Mouse (Mus musculus) mouse trophoblast stem cell (cell line): ENCODE measurements at regions not wholly inside any gene's neighbourhood (a gene's known extent, or its start where the extent isn't known, plus 50 kb on each side); places are given as distances from the start of the nearest gene placed in this dataset.

Experiments used
- in situ Hi-C, 2 experiments: fragments of 300-500 bp; cut with MseI, MboI; formaldehyde crosslinking; loops; 2 replicates in 1 of 2; 3 replicates in 1 of 2; pipeline ENCODE4 v1.15.1; 2025

DNA sequence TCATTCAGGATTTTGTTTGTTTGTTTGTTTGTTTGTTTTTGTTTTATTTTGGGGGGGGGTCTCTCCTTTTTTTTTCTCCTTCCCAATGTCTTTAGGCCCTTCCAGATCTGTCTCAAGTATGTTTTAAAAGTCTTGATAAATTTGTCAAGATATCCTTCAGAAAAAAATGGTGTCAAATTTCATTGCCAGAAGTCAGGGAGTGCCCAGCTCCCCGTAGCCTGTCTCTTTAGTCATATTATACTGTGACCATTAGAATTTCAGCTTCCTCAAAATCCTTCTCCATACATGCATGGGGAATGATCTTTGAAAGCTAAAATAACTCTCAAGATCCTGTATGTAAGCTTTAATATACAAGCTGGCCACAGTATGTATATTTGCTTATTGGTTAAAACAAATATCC is 134.3 kb upstream of the Lpp start:
- in situ Hi-C loops: no loop called here

DNA sequence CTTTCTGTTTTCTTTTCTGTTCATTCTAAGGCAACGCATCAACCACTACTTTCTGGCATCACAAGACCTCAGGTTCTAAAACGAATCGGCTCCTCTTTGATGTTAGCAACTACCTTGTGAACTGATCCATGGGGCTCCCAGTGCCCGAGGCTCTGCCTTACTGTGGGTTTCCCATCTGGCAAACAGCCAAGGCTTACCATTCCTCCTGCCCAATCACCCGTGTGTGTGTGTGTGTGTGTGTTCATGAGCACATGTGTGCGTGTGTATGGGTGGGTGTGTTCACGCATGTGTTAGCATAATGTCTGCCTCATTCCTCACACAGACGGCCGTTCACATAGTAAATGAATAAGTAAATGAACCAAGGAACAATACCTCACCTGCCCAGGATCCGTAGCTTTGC is 138.3 kb upstream of the Lpp start:
- in situ Hi-C loops: no loop called here

DNA sequence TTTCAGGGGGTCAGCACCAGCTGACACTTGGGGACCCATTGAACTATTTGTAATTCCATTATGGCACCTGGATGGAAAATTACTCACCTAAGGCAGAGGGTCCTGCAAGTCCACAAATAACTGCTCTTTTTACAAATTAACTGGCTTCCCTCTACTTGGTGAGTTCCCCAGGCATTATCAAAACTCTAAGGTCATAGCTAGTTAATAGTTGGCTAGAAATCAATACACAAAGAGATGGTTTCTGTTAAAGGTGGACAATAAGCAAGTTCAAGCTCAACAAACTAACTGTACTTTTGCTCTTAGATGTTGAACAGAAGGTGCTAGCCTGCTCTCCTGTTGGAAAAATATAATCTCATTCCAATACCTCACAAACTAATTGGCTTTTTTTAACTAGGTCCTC is 138.7 kb upstream of the Lpp start:
- in situ Hi-C loops: no loop called here

DNA sequence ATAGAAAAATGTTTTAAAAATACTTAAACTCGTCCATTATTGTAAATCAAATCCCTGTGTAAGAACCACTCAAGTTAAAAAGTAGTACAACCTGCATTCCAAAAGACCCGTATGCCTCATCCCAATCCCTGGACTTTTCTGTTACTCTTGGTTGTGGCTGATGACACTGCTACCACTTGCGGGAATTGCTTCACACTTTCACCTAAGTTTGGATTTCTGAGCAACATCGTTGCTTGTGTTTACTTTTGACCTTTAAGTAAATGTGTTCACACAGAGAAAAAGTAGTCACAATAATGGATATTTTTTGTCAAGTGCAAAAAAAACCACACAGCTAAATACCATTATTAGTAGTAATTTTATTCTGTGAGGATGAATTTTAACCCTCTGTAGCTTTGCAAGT is 139.2 kb upstream of the Lpp start:
- in situ Hi-C loops: no loop called here

DNA sequence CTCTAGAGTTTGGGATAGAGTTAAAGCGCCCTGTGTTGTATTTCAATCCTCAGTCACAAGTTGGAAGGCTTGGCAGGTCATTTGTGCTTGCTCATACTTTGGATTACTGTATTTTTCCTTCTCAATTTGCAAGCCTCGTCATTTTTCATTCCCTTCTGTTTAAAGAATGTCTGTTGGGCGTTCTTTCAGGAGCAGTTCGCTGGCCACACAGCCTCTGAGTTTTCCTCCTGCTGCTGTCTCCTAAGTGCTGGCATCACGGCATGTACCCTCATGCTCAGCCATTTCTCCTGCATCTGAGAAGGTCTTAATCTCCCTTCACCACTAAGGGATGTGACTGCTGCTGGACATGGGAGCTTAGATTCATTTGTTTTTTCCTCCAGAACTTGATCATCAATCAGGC is 146.0 kb upstream of the Lpp start:
- in situ Hi-C loops: no loop called here

DNA sequence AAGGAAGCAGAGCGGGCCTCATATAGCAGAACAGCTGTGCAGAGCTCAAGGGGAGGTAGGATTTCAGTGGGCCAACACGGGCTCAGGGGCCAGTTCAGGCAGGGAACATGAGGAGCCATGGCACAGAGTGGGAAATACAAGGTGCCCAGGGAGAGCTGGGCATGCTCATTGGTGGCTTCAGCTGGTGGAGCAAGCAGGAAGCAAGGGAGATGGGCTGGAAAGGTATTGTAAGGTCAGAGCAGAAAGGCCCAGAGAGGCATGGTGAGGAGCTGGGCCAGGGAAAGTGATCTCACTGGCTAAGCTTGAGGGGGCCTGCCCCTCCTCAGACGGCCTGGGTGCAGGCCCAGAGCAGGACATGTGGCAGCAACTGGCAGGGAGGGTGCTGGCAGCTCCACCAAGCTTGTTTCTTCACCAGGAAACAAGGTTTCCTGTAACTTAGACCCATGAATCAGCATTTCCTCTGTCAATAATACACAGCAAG is 155.2 kb upstream of the Lpp start:
- in situ Hi-C loops: no loop called here

DNA sequence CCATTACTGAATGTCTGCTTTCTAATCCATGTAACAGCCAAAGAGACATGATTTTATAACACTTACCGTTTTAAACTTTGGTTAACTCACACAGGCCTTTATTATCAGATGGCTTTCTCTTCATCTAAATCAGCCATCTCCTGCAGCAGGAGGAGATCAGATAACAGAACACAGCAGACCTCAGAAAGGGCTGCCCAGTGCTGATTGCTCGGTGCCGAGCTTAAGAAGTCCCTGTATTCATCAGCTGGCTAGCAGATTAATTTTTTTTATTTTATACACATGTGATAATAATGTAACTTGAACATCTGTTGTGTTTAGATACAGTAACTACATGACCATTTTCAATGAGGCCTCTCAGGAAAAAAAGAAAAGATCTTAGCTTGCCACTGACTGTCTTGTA is 155.9 kb upstream of the Lpp start:
- in situ Hi-C loops: no loop called here

DNA sequence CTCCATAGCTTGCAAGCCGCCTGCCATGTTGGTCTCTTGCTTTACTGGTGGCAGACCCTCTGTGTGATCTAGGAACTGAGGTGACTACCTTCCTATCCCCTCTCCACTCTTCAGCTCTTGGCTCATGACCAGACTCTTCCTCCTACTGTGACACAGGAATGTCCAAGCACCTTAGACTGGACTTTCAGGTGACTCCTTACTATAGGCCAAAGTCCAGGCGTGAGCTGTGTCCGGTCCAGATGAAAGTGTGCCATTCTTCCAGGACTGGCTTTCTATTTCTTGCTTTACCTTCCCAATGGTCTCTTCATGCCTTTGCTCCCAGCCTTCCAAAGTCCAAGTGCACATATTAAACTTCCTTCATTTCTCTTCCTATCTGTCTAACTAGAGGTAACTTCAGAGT is 156.3 kb upstream of the Lpp start:
- in situ Hi-C loops: no loop called here

DNA sequence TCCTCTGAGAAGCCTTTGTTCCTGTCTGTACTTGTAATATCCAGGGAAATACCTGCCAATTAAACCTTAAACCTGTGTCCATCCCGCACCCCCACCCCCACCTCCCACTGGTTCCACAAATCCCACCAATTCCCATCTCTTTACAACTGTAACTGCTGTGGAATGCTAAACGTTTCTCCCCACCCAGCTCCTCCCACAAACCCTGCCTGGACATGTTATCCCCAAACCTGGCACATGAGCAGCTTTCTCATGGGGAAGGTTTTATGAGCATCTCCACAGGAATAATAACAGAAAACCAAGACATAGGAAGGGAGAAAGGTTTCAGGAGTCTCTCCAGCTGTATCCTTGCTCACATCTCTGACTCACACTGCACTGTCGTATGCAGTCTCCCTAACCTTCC is 156.8 kb upstream of the Lpp start:
- in situ Hi-C loops: no loop called here

DNA sequence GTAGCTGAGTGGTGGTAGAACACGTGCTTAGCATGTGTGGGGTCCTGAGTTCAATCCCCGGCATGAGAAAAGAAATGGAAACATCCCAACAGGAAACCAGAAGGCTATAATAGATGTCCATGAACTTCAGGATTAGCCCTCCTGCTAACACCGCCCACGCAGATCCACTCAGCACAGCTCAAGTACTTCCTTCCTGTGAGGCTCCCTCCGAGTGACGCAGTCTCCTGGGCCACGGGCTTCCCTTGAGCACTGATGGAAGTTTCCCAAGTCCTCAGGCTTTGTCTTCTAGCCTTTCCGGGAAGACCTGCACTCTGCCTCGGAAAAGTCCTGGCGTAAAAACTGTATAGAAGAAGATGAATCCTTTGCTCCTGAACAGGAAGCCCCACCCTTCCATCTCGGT is 158.5 kb upstream of the Lpp start:
- in situ Hi-C loops: no loop called here

DNA sequence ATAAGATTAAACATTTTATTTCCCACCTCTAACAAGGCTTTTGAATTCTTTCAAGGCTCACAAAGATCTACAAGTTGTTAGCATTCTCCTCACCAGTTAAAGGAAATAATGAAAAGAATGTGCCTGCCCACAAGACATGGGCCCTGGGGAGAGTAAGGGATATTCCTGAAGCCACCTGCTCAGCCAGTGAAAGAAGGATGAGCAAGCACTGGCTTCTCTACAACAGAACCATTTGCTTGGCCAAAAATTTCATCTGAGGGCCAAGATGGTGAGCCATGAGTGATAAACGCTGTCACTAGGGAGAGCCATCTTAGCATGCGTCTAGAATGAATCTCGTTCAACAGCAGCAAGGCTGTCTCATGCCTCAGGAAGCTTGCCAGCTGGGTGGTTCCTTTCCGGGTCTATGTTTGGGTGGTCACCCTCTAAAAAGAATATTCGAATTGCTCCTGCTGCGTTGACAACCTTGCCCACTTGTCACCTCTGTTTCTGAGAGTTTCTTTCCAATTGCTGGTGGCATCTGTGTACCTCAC is 161.2 kb upstream of the Lpp start:
- in situ Hi-C loops: no loop called here

DNA sequence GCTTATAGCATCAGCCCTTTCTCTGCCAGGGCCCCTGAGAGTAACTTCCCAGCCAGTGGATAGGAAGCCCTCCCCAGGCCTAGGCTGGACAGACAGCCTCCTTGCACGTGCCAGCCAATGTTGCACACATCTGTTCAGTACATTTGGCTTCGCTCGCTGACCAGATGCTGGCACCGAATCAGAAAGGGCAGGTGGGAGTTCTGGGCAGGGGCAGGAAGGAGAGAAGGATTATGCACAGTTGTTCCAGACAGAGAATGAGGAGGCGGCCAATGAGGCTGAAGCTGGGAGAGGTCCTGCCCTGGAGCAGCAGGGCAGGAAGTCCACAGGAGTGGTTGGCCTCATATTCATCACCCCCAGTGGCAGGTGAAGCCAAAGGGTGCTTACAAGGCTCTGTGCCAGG is 161.8 kb upstream of the Lpp start:
- in situ Hi-C loops: no loop called here

DNA sequence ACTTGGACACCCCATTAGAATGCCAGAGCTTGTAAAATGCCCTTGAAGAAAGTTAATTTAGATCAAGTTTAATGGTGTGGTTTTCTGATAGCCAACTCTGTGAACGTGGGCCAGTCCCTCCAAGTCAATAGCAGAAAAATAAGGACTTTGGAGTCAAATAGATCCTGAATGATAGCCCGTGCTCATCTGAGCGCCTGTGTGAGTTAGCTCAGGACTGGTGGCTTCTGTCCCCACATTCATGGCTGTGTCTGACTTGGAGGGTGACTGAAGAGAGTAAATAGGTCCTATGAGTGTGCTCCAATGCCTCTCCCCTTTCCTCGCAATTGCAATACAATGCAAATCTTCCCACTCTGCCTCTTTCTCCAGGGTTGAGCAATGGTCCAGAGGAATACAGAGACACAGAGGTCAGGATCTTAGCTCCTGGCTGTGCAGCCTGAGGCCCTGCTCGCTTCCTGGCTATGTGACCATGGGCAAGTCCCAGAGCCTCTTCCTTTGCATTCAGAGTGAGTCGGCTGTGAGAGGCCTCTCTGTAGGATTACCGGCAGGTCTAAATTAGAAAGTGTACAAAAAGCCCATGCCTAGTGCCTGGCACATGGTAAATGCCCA is 164.2 kb upstream of the Lpp start:
- in situ Hi-C loops: no loop called here

DNA sequence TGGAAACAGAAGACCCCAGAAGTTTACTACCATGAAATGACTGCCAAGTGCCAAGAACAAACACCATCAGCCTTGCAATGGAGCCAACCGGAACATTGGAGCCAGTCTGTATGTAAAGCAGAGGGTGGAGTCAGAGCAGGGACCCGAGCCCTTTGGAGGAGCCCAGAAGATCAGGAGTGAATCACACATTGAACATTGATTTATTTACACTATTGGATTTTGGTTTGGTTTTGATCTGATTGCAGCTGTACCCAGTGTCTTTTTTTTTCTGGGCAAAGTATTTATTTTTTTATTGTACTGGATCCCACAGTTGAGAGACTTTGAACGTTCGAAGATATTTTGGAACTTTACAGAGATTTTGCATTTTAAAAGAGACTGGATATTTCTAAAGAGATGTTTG is 167.4 kb upstream of the Lpp start:
- in situ Hi-C loops: no loop called here

DNA sequence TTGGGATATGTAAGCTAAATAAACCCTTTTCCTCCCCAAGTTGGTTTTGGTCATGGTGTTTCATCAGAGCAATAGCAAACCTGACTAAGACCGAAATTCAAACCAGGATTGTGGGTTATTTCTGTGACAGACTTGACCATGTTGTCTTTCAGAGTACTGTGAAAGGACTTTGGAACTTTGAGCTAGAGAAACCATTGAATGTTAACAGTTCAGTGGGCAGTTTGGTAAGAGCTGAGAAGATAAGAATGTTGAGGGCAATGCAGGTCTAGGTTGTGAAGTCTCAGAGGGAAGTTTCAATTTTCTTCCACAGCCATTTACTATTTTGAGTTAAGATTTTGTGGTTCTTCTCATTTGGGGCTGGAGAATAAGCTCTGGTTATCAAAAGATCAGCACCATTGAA is 168.2 kb upstream of the Lpp start:
- in situ Hi-C loops: no loop called here

DNA sequence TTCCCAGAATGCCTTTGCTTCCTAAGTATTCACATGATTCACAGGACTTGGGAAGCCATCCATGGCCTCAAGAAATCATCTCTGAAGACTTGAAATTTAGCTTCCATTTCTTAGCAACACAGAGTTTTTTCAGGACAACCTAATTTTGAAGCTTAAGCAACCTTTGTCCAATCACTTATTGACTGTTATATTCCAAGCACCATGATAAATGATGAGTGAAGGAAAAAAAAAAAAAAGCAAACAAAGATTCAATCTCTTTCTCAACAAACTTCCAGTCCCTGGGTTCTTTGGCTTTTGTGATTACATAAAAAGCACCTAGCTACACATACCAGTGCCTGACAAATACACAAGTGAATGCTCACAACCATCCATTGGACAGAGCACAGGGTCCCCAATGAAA is 169.4 kb upstream of the Lpp start:
- in situ Hi-C loops: no loop called here

DNA sequence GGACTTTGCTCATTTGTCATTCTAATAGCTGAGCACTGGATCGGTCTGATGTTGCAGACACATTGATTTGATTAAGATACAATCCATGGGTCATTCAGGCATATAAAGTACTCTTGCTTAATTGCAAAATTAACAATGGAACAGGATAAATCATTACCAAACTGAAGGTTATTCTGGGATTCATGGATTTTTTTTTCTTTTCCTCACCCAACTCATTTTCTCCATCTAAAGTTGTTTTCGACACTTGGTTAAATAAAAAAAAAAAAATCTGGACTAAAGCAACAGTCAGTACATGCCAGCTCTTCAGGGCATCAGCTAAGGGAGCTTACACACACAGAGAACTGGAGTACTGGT is 169.8 kb upstream of the Lpp start:
- in situ Hi-C loops: no loop called here

DNA sequence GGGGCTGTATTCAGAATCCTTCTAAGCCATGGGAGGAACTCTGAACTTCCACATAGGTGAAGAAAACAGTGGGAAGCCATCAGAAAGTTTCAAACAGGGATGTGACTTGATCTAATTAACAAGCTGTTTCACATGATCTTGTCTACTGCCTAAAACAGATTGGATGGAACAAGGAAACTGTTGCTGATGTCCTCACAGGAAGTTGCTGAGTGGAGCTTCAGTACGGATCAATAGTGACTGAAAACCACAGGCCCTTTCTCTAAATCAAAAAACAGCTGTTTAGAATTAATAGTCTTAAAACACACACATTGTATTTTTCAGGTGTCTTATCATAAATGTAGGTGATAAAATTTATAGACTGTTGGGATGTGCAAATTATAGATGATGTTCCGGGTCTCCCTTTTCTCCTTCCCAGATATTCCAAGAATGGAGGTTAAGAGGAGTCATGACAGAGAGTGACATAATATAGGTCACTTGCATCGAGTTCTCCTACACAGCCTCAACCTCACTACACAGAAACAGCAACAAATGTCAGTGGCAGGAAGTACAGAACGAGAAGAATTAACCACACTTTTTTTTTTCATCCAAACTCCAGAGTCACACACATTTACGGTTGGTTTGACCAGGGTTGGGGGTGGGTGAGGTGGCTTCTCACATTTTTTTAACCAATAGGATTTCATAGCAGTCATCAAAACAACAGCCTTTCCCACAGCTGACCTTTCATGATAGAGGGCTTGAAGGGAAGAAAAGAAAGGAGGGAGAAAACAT is 170.4 kb upstream of the Lpp start:
- in situ Hi-C loops: no loop called here

DNA sequence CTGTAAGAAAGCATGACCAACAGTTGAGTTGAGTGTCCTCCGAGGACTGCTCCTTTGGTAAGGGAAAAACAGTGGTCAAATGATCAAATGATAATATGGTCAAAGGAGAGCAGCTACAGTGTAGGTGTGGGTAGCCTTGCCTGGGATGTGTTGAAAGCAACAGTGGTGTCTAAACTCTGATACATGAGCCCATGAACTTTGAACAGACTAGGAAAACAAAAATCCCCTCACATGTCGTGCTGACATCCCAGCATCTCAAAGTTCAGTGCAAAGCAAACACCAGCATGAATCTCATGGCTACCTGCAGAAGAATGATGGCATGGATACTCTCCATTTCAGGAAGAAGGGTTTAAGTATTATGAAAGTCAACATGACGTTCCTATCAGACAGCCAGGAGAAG is 171.3 kb upstream of the Lpp start:
- in situ Hi-C loops: no loop called here

DNA sequence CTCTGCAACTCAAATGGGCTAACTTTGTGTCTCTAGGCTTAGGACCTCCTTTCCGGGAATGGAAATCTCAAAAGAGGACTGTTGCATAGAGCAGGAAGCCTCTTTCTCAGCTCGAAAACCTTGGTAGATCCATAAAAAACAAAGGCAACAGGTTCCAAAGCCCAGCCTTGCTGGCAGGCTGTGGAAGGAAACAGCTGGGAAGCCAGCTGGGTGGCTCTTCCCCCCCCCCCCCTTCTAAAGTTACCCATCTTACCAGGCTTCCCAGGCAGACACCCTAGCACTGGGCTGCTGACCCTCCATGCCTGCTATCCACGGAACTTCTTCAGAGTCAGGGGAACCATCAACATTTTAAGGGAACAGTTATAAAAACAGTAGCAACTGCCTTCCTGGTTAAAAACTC is 172.7 kb upstream of the Lpp start:
- in situ Hi-C loops: no loop called here

DNA sequence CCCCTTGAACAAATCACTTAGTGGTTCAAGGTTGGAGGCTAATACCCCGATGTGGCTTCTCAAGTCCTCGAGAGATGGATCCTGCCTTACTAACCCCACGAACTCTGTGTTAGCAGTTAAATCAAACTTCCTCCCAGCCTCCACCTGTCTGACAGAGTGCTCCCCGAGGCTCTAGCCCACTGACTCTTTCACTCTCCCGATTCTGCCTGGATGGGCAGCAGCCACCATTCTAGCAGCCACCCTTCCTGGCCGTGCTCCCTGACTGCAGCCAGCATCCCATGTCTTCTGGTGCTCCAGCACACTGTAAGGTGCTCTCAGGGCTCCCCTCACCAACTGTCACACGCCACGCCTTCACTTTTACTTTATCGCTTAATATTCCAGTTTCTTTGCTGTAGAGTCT is 173.6 kb upstream of the Lpp start:
- in situ Hi-C loops: no loop called here

DNA sequence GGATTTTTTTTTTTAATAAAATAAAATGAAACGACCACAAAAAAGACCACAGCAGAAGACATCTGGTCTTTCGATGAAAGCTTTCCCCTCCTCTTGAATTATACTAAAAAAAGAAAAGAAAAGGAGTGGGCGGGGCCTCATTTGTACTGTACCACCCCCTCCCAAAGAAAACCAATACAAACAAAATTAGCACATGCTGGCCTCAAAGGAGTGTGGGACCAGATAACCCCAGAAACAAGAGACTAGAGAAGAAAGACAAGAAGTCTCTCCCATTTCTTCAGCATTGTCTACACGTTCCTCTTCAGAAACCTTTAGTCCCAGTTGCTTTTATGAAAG is 174.5 kb upstream of the Lpp start:
- in situ Hi-C loops: no loop called here

DNA sequence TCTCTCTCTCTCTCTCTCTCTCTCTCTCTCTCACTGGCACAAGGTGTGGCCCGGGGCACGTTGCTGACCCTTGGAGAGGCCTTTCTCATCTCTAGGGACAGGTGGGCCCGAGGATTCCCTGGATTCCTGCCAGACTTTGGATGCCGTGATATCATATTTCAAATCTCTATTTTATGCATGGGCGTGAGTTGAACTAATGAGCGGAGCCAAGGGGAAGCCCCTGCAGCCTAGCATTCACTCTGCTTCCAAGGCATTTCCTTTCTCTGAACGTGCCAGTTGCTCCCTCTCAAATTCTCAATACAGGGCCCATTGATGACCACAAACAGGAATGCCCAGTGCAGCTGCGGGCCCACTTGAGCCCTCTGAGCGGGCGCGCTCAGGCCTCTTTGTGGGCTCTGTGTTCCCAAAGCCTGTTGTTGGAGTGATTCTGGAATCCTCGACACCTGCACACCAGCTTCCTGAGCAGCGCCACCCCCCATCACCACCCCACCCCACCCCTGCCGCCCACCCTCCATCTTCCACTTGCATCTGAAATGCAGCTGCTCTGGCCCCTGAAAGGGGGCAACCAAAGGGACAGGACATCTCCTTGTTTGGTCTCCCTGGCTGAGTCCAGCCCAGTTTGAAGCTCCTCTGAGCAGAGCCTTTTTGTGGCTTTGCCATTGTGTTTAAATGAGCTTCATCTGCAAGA is 175.0 kb upstream of the Lpp start:
- in situ Hi-C loops: no loop called here
